Mouse (Mus musculus) spleen, adult 12 weeks (tissue): ENCODE measurements around the gene Ssu72.
A peak's percentile ranks its signal among the peaks of the same experiment; 100 is the strongest.

Experiments
- DNase-seq: peaks from one replicate; pipeline ENCODE4 v3.0.0; 2022; ENCODE audit warnings: low spot score

The Ssu72 gene

DNA sequence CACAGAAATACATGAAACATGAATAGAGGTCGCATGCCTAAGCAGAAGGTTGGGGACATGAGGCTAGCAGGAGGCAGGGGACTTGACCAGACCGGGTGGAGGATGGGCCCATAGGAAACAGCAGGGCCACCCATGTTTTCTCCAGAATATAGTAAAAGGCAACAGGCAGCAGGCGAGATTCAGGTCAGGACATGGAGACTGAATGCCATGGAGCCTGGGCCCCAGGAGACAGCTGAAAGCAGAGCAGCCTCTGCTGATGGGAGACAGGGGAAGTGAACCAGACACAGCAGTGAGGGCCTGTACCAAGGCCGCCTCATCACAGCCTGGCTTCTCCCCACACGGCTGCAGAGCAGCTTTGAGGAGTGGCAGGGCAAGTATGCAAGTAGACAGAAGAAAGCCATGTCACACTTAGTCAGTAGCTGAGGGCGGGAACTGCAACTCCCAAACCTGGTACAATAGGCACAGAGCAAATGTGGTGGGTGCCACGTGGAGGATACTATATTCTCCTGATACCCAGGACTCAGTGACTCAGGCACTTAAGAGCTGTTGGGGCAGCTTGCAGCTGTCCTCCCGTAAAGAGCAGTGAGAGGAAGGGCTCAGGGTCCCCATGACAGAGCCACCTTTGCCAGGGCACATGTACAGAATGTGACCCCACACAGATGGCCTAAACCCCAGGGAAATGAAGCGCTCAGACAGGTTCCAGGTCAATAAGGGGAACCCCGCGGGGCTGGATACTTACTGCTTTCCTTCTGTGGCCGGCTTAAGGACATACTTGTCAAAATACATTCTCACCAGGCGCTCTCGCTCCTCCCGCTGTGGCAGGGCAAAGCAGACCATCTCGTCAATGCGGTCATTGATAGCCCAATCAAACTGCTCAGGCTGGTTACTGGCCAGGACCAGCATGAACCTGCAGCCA, 42.2 kb downstream of the Ssu72 start:
- DNase-seq = no peak

- no peak for DNase-seq
Observed at GRCm38 (mm10) chr4:155757011-155757410, 52.4 kb downstream of the Ssu72 start.

DNA sequence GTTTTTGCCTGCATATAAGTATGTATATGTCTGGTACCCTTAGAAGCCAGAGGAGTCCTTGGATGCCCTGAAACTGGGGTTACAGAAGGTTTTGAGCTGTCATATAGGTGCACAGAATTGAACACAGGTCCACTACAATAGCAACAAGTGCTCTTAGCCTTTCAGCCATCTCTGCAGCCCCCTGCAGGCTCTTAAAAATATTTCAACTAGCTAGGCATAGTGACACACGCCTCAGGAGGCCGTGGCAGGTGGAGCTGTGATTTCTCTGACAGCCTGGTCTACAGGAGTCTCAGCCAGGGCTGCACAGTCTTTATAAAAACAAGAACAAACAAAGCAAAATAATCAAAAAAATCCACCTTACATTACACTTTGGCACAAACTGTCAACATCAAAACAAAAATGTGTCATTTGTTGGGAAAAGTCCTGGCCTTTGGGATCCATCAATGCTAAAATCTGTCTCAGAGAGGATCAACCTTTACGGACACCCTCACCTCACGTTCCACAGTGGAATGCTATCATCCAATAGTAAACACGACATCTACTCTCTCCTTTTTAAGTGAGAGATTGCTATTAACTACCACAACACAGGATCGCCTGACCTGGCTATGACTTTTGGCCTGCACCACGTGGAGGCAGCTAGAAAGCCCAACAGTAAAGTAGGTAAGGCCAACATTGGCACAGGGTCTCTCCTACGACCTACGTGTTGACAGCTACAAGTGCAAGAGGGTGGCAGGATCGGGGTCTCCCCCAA, 55.4 kb downstream of the Ssu72 start:
- no peak for DNase-seq

- DNase-seq = peak; percentile 97
Observed at GRCm38 (mm10) chr4:155760613-155761355, 56.2 kb downstream of the Ssu72 start, which contains the start of gene Atad3a. Atad3a (minus strand) TSS chr4:155761093.

DNA sequence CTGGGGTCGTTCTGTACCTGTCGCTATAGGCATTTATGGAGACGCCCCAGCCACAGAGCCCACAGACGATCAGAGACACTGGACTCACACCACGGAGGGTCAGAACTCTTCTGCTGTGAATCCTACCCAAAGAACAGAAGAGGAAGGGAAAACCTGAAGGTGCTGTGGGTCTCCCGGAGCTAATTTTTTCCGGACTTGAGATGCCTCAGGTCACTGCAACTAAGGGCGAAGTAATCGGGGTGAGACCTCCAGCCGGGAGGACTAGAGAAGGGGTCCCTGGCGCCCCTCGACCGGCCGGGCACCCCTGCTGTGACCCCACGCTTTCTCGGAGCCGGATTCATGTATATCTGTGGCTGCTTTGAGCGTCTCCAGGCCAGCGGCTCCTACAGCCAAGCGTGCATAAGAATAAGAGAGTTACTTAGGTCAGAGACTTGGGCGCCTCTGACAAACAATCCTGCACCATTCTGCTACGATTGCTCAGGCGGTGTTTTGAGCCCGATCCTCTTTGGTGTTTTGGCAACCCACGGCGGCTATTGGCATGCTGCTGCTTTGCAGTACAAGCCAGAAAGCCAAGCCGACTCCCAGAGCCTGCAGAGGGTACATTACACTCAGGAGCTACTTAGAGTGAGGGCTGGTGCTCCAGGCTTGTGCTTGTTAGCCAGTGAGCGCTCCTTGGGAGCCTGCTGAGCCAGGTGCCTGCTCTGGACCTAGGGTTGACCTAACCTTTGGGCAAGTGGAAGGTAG, 56.9 kb downstream of the Ssu72 start:
- DNase-seq = no peak

DNA sequence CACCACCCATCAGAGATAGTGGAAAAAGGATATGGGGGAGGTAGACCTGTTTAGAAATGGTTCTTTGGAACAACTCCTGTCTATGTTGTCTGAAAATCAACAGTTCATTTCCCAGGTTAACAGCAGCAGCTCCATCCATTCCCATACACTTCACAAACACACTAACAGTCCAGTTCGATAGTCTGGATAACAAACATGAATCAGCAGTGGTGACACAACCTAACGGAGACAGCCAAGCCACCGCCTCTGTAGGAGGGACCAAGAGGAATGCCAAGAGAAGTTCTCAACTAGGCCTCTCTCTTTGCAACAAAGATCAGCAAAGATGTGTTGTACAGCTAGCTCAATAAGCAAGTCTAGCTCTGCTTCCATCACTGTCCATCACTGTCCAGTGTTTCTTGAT, 57.8 kb downstream of the Ssu72 start:
- no peak for DNase-seq

GRCm38 (mm10) chr4:155769496-155769879, 64.9 kb downstream of the Ssu72 start:
- DNase-seq = no peak

DNA sequence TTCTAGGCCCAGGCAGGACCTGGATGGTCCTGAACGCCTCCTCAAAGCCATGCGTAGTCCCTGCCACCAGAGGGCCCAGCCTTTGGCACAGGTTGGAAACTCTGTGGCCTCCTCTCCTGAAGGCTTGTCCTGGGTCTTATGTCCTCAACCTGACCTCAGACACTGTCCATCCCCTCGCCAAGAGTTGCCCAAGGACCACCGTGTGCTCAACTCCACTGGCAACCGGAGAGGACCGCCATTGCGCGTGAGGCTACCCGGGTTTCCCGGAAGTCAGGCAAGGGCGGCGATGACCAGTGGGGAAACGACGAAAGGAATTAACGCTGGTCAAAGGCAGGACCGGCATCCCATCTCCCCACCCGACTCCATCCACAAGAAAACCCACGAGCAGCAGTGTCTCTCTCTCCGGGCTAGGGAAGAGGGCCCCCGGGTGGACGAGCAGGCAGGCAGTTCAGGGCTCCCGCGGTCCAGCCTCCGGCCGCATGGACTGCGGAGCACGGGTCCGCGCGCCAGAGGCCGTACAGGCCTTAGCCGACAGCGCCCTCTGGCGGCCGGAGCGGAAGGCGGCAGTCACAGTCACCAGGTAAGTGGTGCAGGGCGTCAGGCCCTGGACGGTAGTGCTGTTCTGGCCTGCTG, 65.4 kb downstream of the Ssu72 start:
- DNase-seq = peak; percentile 83

- DNase-seq = no peak
Observed at GRCm38 (mm10) chr4:155770626-155771025, 66.0 kb downstream of the Ssu72 start.

- DNase-seq = no peak
Observed at GRCm38 (mm10) chr4:155771706-155772105, 67.1 kb downstream of the Ssu72 start.

DNA sequence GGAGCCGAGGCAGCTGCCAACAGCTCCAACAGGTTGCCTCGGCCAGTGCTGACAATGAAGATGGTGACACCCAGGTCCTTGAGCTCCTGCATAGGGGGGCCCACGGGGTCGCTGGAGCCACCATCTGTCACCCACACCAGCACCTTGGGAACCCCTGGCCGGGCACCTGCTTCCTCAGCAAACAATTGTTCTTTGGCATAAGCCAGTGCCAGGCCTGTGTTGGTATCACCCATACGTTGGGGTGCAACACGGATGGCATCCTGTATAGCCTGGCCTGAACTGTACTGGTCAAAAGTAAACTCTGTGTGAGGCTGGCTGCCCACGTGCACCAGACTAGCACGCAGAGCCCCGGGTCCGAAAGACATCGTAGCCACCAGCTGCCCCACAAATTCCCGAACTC, 68.2 kb downstream of the Ssu72 start:
- DNase-seq = no peak

GRCm38 (mm10) chr4:155773335-155774078, 68.9 kb downstream of the Ssu72 start:
- no peak for DNase-seq

- DNase-seq = peak; percentile 71
Observed at GRCm38 (mm10) chr4:155774280-155774754, 69.7 kb downstream of the Ssu72 start, which contains the start of gene Vwa1. Vwa1 (minus strand) TSS chr4:155774698.

DNA sequence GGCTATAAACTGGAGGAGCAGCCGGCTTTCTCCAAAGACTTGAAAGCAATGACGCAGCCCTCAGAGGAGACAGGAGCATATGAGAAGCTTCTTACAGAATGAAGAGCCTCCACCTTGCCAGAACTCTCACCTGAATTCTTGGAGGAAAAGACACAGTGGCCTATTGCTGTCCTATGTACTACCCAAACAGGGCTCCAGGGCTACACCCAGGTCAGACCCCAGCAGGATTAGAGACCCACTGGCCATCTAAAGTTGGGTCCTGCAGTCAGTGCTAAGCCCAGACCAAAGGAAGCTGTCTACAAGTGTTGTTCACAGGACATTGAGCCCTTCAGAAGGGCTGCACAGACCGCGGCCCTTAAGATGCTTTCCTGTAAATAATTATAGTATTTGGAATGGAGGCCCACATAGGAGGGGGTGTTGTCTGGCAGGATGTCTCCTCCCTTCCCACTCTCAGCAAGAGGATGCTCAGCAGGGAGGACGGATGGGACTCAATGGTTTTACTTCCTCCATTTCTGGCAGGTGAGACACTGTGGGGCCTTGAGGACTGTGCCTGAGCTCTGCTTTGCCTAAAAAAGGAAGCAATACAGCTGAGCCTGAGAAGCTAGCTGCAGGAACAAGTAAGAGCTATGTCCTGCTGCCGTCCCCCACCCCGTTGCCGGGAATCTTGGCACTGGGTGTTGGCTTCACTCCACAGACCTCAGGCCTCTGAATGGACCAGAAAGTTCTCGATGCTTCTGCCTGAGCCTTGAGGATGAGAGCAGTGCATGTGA, 70.6 kb downstream of the Ssu72 start:
- no peak for DNase-seq

DNA sequence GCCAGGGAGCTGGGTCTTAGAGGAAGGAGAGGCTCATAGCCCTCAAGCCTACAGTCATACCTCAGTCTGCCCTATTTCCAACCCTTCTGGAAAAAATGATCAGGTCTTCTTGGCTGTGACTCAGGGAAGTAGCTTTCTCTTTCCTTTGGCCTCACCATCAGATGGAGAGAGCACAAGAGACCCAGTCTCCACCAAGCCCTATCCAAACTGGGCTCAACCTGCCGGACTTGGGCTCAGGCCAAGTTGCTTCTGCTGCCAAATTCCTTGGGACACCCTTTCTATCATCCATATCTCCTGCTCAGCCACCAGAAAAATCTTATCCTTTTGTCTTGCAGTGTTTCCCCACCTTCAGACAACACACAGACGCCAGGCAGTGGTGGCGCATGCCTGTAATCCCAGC, 71.3 kb downstream of the Ssu72 start:
- DNase-seq = no peak

DNA sequence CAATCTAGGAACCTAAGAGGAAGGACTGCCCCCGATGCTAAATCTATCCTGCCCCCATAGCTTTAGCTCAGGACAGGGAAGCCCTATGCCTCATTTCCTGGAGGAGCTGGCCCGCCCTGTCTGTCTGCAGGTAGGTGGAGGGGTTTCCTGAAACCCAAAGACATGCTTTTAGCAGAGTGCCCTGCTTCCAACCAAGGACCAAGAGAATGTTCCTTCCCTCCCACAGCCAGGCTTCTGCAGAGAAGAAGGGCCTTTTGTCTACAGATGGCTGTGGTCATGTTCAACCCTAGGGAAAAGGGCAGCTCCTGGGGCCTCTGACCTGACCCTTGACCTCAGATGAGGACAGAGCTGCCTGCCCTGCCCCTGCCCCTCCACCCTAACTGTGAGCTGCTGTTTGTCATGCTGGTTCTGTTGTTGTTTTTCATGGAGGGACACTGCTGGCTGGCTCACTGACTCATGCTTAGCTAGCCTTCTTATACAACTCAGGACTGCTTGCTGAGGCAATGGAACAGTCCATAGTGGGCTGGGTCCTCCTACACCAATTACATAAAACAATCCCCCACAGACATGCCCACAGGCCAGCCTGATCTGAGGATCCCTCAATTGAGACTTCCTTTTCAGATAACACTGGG, 72.2 kb downstream of the Ssu72 start:
- no peak for DNase-seq

GRCm38 (mm10) chr4:155777816-155778215, 73.2 kb downstream of the Ssu72 start:
- no peak for DNase-seq

- DNase-seq = no peak
Observed at GRCm38 (mm10) chr4:155779498-155779897, 74.9 kb downstream of the Ssu72 start.

GRCm38 (mm10) chr4:155780895-155781294, 76.3 kb downstream of the Ssu72 start:
- no peak for DNase-seq
